8 mouse cellular contexts compared by ENCODE assay signal in genomic region chr11:18151788-18152563, GRCm38 (mm10).
A peak's percentile ranks its signal among the peaks of the same experiment; 100 is the strongest.
DNase-seq lines count a peak whose midpoint lies in the region; ATAC-seq lines count a peak whose summit lies in the region.

No protein-coding gene starts in this region.

- WGBS in hindbrain, embryonic 11.5 days: 23% methylated on average over 6 of the region's 6 CpGs

- no peak overlapping the region for H3K9ac ChIP-seq in hindbrain, embryonic 11.5 days (ENCODE audit: low read depth, low read length)

- H3K36me3 ChIP-seq in hindbrain, embryonic 11.5 days (ENCODE audit: control insufficient read depth, insufficient read depth, low read length): no peaks in the 10 kb centered on the region

- peak overlapping the region; percentile 59; the same call in 1 of the 2 replicates for H3K27ac ChIP-seq in hindbrain, embryonic 11.5 days (ENCODE audit: low read depth, low read length)

- no peak overlapping the region for H3K4me3 ChIP-seq in hindbrain, embryonic 11.5 days (ENCODE audit: low read depth, low read length)

- no peaks in the 10 kb centered on the region for H3K9me3 ChIP-seq in hindbrain, embryonic 11.5 days (ENCODE audit: control insufficient read depth, low read length)

- no peaks in the 10 kb centered on the region for H3K4me1 ChIP-seq in hindbrain, embryonic 11.5 days (replicated peaks; ENCODE audit: control insufficient read depth, insufficient read depth, low read length)

- DNase-seq in ZHBTc4 (ENCODE audit: low read depth, low spot score): peak; percentile 74
- DNase-seq in cerebellum, postnatal 14 days: peak; percentile 70 to 76
- peak; percentile 21 to 31 for DNase-seq in frontal cortex, postnatal 36 days (ENCODE audit: low spot score in 2 of 2)
- peak; percentile 79 for DNase-seq in hindbrain, embryonic 11.5 days (ENCODE audit: low spot score)
- DNase-seq in layer of hippocampus, postnatal 14 days (ENCODE audit: low spot score in 2 of 2): peak; percentile 9 to 10
- peak; percentile 82 for DNase-seq in mesoderm, embryonic 11.5 days (ENCODE audit: low read depth, low spot score)
- peak; percentile 5 for DNase-seq in right cerebral cortex, postnatal 25 days
- no peak for DNase-seq in spleen, postnatal 36 days (ENCODE audit: low spot score in 2 of 2)

- peak; percentile 85 for ATAC-seq in hindbrain, embryonic 11.5 days (ENCODE audit: low FRiP score)

- no peaks in the 10 kb centered on the region for H3K27me3 ChIP-seq in hindbrain, embryonic 11.5 days (ENCODE audit: control insufficient read depth, insufficient read depth, low read length)

- no peak overlapping the region for H3K4me2 ChIP-seq in hindbrain, embryonic 11.5 days (replicated peaks; ENCODE audit: low read depth, low read length)

Comparison
In these comparisons a context has a peak if more than half of its experiments do, and no peak if none do; other contexts are left out.
1. DNase-seq: peak in ZHBTc4 (single experiment), cerebellum, postnatal 14 days (2 of 2), frontal cortex, postnatal 36 days (2 of 2), hindbrain, embryonic 11.5 days (single experiment), layer of hippocampus, postnatal 14 days (2 of 2), mesoderm, embryonic 11.5 days (single experiment) and right cerebral cortex, postnatal 25 days (single experiment); none in spleen, postnatal 36 days (0 of 2).